8 mouse cellular contexts compared by ENCODE assay signal in genomic region chr5:142386784-142387680, GRCm38 (mm10). TPM values are rescaled to one million over a fixed set of nuclear protein-coding genes. Genes with fewer than 3 reads are reported as not detected.
DNase-seq lines count a peak whose midpoint lies in the region; ATAC-seq and TF ChIP-seq lines count a peak whose summit lies in the region.

No protein-coding gene starts in this region.

- ATAC-seq in lung, embryonic 15.5 days (ENCODE audit: borderline replicate concordance, extremely low read depth, low FRiP score, low TSS enrichment): peak; percentile 31; the same call in 1 of the 2 replicates
- ATAC-seq in heart, postnatal 0 days (ENCODE audit: insufficient read depth, low read depth): peak; percentile 19
- peak; percentile 80 for ATAC-seq in midbrain, embryonic 11.5 days (ENCODE audit: low FRiP score)

- H3K9me3 ChIP-seq in lung, embryonic 15.5 days: no peaks in the 10 kb centered on the region
- H3K9me3 ChIP-seq in heart, postnatal 0 days (replicated peaks; ENCODE audit: control insufficient read depth, low read length): no peaks in the 10 kb centered on the region
- no peaks in the 10 kb centered on the region for H3K9me3 ChIP-seq in midbrain, embryonic 11.5 days (ENCODE audit: control insufficient read depth, low read length)

- H3K4me3 ChIP-seq in lung, embryonic 15.5 days: no peak overlapping the region
- H3K4me3 ChIP-seq in heart, postnatal 0 days (ENCODE audit: low read depth, low read length): no peak overlapping the region
- no peak overlapping the region for H3K4me3 ChIP-seq in midbrain, embryonic 11.5 days (ENCODE audit: low read depth, low read length)

- no peak overlapping the region for H3K9ac ChIP-seq in lung, embryonic 15.5 days
- H3K9ac ChIP-seq in heart, postnatal 0 days (replicated peaks; ENCODE audit: low read depth, low read length): no peak overlapping the region
- peak overlapping the region; percentile 52; the same call in 1 of the 2 replicates for H3K9ac ChIP-seq in midbrain, embryonic 11.5 days (ENCODE audit: low read length)

- no peak for TF ChIP-seq EP300 in heart, postnatal 0 days (IDR thresholded peaks at IDR 0.05; ENCODE audit: low read depth)

- H3K27ac ChIP-seq in lung, embryonic 15.5 days: no peak overlapping the region
- H3K27ac ChIP-seq in heart, postnatal 0 days (ENCODE audit: low read depth): 0 out of 2 replicates have a peak overlapping the region, but pooled peaks have one; percentile 20
- peak overlapping the region; percentile 75 for H3K27ac ChIP-seq in midbrain, embryonic 11.5 days (ENCODE audit: low read depth, low read length)

- no peak for TF ChIP-seq CTCF in heart, postnatal 0 days (IDR thresholded peaks at IDR 0.05; ENCODE audit: low read depth)

- peak; percentile 16 for DNase-seq in adrenal gland, postnatal 14 days
- DNase-seq in adrenal gland, postnatal 4 days (ENCODE audit: low spot score in 2 of 2): no peak
- no peak for DNase-seq in lung, adult 18-20 months
- DNase-seq in heart, postnatal 0 days (ENCODE audit: low spot score): no peak
- DNase-seq in midbrain, embryonic 11.5 days (ENCODE audit: low spot score, missing footprints): peak; percentile 94
- no peak for DNase-seq in frontal cortex, postnatal 10 days (ENCODE audit: low spot score in 2 of 2)
- no peak for DNase-seq in layer of hippocampus, adult 11-12 months (ENCODE audit: low spot score)

- peaks cover 23% of the 10 kb centered on the region for H3K4me1 ChIP-seq in lung, embryonic 15.5 days
- peaks cover 13% of the 10 kb centered on the region; the same call in 1 of the 2 replicates for H3K4me1 ChIP-seq in heart, postnatal 0 days (ENCODE audit: control insufficient read depth, insufficient read depth)
- peaks cover 39% of the 10 kb centered on the region for H3K4me1 ChIP-seq in midbrain, embryonic 11.5 days (ENCODE audit: control insufficient read depth, insufficient read depth, low read length)

- H3K27me3 ChIP-seq in lung, embryonic 15.5 days: no peaks in the 10 kb centered on the region
- no peaks in the 10 kb centered on the region for H3K27me3 ChIP-seq in heart, postnatal 0 days (ENCODE audit: control insufficient read depth, insufficient read depth, low read length)
- H3K27me3 ChIP-seq in midbrain, embryonic 11.5 days (ENCODE audit: control insufficient read depth, insufficient read depth, low read length): no peaks in the 10 kb centered on the region

- 41% methylated on average over 17 of the region's 17 CpGs for WGBS in lung, embryonic 15.5 days
- 43% methylated on average over 17 of the region's 17 CpGs for WGBS in heart, postnatal 0 days
- WGBS in midbrain, embryonic 11.5 days: 32% methylated on average over 17 of the region's 17 CpGs

- H3K4me2 ChIP-seq in lung, embryonic 15.5 days: peak overlapping the region; percentile 27; the same call in 1 of the 2 replicates
- 0 out of 2 replicates have a peak overlapping the region, but pooled peaks have one; percentile 27 for H3K4me2 ChIP-seq in heart, postnatal 0 days (ENCODE audit: low read depth, low read length)
- no peak overlapping the region for H3K4me2 ChIP-seq in midbrain, embryonic 11.5 days

- no peaks in the 10 kb centered on the region for H3K36me3 ChIP-seq in lung, embryonic 15.5 days
- no peaks in the 10 kb centered on the region for H3K36me3 ChIP-seq in heart, postnatal 0 days (replicated peaks; ENCODE audit: control insufficient read depth, insufficient read depth, low read length)
- H3K36me3 ChIP-seq in midbrain, embryonic 11.5 days (ENCODE audit: control insufficient read depth, insufficient read depth, low read length): no peaks in the 10 kb centered on the region

RNA-seq across cellular contexts. Expression of gene Foxk1, which starts 14.3 kb away (rescaled TPM):
- 20.2 and 26.4 TPM in 2 replicates for total RNA-seq in adrenal gland, postnatal 14 days (2021)
- 10 to 100 TPM; 28.7 to 28.9 TPM for total RNA-seq in adrenal gland, postnatal 4 days (2021)
- polyA plus RNA-seq in lung, embryonic 15.5 days (2015; fragmentation: Nextera tagmentation; extraction: Ambion mirVana): 4.0 and 5.7 TPM in 2 replicates
- total RNA-seq in heart, postnatal 0 days (2014; rRNA removed; ENCODE audit: low replicate concordance): 9.5 and 9.7 TPM in 2 replicates
- polyA plus RNA-seq in heart, postnatal 0 days (2015; fragmentation: Nextera tagmentation; extraction: Ambion mirVana): 1.8 and 3.5 TPM in 2 replicates
- 4.0 and 4.2 TPM in 2 replicates for polyA plus RNA-seq in midbrain, embryonic 11.5 days (2014; fragmentation: Nextera tagmentation; extraction: Ambion mirVana)

Comparison
In these comparisons a context has a peak if more than half of its experiments do, and no peak if none do; other contexts are left out.
1. DNase-seq: peak in adrenal gland, postnatal 14 days (single experiment) and midbrain, embryonic 11.5 days (single experiment); none in adrenal gland, postnatal 4 days (0 of 2), lung, adult 18-20 months (0 of 2), heart, postnatal 0 days (single experiment), frontal cortex, postnatal 10 days (0 of 2) and layer of hippocampus, adult 11-12 months (single experiment).
2. ATAC-seq: peak in every context shown above with its lines; median percentile 80 in midbrain, embryonic 11.5 days; 31 in lung, embryonic 15.5 days; 19 in heart, postnatal 0 days.